Mouse (Mus musculus): Measurements from ENCODE around the gene Tbrg1.

The Tbrg1 gene

GRCm38 (mm10) chr9:37656931-37657481 is at the start of gene Tbrg1:
Tbrg1 (minus strand) TSS chr9:37657312.
- DNase-seq (ENCODE audit: low spot score in 2 of 2), result peak; percentile 81 to 87

- no peak for DNase-seq (ENCODE audit: low spot score in 2 of 2)
Measured at GRCm38 (mm10) chr9:37689970-37690686, 33.0 kb upstream of the Tbrg1 start.

GRCm38 (mm10) chr9:37687941-37688303 is 30.8 kb upstream of the Tbrg1 start:
- DNase-seq (ENCODE audit: low spot score in 2 of 2), result no peak

- DNase-seq (ENCODE audit: low spot score in 2 of 2), result no peak
Measured at GRCm38 (mm10) chr9:37687288-37687940, 30.3 kb upstream of the Tbrg1 start.

GRCm38 (mm10) chr9:37681123-37681522 is 24.0 kb upstream of the Tbrg1 start:
- DNase-seq (ENCODE audit: low spot score in 2 of 2), result no peak

DNA sequence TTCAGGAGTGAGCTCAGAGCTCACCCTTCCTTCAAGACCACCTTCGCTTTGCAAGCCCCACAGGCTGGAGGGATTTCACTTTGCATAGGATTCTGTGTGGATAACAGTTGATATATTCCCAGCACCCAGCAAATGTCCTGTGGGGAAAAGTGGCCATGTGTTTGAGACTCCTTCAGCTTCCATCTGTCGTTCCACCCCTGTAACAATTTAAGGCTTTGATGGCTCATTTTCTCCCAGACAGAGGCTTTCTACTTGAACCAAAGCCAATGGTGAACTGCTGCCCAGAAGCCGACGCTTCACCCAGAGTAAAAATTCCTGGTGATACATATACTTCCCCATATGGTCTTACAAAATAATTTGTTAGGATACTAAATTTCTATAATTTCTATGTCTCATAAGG is 18.2 kb upstream of the Tbrg1 start:
- DNase-seq (ENCODE audit: low spot score in 2 of 2), result no peak

DNA sequence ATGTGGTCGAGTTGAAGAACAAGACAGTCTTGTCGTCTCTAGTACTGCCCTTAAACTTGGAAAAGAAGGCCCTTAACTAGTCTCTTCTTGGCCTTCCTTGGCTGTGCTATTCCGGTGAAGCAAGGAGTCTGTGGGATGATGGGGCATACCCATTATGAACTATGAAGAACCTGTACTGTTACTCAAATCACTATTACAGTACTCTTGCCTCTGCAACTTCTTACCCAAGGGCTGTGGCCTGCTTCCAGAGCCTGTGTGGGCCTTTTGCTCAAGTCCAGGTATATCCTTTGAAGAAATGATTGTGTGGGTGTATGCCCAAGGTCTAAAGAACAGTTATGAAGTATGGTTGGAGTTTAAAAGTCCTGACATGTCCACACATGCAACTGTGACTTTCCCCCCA is 13.1 kb upstream of the Tbrg1 start:
- no peak for DNase-seq (ENCODE audit: low spot score in 2 of 2)

GRCm38 (mm10) chr9:37669678-37670077 is 12.6 kb upstream of the Tbrg1 start:
- DNase-seq (ENCODE audit: low spot score in 2 of 2), result no peak

DNA sequence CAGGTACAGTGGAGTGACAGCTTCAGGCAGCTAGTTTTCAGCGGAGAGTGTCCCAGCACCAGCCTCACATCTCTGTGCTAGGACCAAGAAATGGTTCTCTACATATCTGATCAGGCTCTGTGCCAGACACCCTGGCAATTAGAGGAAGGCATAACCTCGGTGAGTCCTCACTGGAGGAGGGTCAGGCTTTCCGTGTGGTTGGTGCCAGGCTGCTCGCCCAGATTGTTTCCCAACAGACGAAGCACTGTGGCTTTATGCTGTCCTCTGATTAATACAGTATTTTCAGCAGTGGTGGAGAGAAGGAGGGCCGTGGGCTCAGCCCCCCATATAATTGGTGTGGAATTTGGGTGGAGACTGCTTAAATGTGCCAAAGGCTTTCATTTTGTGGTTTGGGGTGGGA is 12.0 kb upstream of the Tbrg1 start, which contains the start of gene Panx3:
TSS of gene Panx3 (minus strand) at position 121 of the 400 bp plus-strand sequence.
- DNase-seq (ENCODE audit: low spot score in 2 of 2), result no peak

GRCm38 (mm10) chr9:37666045-37666444 is 8.9 kb upstream of the Tbrg1 start:
- DNase-seq (ENCODE audit: low spot score in 2 of 2), result no peak

DNA sequence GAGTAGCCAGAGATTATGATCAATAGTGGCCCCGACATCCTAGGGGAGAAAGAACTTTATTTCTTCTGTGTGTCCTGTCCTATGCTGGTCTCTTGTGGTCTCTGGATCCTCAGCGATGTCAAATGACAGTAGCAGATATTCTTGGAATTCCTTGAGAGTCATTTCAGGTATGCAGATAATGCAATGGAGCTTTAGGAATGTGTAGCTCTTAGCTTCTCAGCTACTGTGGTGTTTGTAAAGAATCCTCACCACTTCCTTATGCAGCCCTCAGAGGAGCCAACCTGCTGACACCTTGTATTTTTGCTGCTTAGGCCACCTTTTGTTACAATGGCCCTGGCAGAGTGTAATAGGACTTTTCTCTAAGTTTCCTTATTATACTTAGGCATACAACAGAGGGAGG is 7.5 kb upstream of the Tbrg1 start:
- no peak for DNase-seq (ENCODE audit: low spot score in 2 of 2)

GRCm38 (mm10) chr9:37663210-37663609 is 6.1 kb upstream of the Tbrg1 start:
- no peak for DNase-seq (ENCODE audit: low spot score in 2 of 2)

DNA sequence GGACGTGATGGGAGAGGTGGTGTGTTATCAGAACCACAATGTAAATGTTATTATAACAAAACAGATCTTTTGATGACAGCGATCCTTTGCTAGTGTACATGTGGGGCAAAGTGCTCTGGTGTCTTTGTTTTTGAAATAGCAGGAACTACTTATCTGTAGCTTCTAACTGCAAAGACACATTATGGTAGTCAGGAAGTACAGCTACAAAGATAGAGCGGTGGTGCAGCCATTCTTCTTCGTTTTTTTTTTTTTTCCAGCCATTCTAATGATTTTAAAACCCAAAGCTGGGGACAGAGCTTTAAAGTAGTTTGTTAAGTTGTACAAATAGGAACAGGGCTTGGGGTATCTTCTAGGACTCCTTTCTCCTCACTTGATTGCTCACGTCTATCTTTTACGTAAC is 2.3 kb upstream of the Tbrg1 start:
- DNase-seq (ENCODE audit: low spot score in 2 of 2), result no peak

DNA sequence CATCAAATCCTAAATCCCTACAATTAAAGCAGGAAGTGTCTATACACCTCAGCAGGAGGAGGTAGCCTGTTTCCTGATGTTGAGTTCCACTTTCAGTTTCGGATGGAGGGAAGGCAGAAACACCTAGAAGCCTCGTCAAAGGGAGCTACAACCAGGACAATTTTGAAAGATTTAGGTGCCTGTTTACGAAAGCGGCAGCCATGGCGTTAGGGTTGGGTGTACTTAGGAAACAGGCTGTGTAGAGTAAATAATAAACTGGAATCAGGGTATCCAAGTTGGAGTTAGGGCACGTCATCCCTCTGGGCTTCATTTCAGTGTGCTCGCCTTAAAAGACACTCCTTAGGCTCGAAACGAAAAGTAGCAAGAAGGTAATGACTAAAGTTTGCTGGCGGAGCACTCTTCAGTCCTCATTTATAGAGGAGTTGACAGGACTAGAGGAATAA is 652 bp downstream of the Tbrg1 start:
- DNase-seq (ENCODE audit: low spot score in 2 of 2), result no peak

DNA sequence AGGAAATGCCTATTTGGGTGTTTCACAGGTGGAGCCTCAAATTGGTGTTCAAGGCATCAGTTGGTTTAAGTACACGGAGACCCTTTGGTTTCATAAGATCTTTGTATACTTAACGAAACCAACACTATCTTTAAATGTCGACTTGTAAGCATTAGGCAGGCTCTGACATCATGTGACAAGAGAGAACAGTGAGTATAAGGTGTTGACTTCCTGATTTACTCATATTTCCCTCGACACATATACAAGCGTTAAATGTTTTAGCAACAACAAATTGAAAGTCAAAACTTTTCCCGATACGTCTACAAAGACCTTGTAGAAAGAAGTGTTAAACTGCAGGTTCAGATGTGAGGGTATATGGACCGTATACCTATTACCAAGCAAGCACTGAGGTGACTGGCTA is 1.2 kb downstream of the Tbrg1 start:
- no peak for DNase-seq (ENCODE audit: low spot score in 2 of 2)

- no peak for DNase-seq (ENCODE audit: low spot score in 2 of 2)
Measured at GRCm38 (mm10) chr9:37653836-37654235, 3.3 kb downstream of the Tbrg1 start.

DNA sequence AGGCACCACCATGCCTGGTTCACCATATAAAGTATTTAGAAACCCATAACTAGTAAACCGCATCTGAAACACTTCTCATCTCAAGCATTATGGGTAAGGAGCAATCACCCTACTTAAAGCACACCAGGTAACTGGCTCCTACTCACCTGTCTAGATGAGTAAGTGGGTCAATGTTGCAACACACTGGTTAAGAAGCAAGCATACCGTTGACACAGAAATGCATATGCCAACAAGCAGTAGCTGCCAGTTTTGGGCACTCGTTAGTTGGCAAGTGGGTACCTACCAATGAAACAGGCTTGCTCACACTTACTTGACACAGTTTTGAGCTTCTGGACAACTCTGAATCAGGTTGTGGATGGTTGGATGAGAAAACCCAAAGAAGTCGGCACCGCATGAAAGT is 6.5 kb downstream of the Tbrg1 start:
- DNase-seq (ENCODE audit: low spot score in 2 of 2), result no peak

DNA sequence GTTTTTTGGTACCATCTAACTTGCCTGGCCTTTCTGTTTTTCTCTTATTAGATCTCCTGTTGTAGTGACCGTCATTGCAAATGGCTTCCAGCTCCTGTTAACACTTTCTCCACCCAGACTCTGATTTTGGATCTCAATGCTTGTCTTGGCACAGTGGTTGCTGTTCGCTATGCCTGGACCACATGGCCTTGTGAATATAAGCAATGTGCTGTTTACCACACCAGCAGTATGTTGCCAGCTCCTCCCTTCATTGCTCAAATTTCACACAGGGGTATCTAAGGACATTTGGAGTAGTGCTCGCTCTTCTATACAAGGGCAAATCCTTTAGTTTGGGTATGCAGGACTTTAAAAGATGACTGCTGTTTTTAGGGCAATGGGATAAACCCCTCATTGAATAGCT is 10.9 kb downstream of the Tbrg1 start:
- DNase-seq (ENCODE audit: low spot score in 2 of 2), result no peak

DNA sequence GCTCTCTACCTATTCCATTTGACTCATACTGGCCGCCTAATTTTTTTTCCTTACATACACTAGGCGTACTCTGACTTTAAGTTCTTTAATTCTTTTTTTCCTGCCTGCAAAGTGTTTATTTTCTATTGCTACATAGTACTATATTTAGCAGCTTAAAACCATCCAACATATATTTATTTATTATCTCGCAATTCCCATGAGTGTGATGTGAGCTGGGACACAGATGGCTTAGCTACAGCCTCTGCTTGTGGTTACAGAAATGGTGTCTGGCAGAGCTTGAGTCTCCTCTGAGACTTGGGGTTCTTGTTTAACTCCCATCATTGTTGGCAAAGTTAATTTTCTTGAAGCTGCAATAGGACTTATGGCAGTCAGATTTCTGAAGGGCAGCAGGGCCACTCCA is 18.4 kb downstream of the Tbrg1 start:
- DNase-seq (ENCODE audit: low spot score in 2 of 2), result no peak

DNA sequence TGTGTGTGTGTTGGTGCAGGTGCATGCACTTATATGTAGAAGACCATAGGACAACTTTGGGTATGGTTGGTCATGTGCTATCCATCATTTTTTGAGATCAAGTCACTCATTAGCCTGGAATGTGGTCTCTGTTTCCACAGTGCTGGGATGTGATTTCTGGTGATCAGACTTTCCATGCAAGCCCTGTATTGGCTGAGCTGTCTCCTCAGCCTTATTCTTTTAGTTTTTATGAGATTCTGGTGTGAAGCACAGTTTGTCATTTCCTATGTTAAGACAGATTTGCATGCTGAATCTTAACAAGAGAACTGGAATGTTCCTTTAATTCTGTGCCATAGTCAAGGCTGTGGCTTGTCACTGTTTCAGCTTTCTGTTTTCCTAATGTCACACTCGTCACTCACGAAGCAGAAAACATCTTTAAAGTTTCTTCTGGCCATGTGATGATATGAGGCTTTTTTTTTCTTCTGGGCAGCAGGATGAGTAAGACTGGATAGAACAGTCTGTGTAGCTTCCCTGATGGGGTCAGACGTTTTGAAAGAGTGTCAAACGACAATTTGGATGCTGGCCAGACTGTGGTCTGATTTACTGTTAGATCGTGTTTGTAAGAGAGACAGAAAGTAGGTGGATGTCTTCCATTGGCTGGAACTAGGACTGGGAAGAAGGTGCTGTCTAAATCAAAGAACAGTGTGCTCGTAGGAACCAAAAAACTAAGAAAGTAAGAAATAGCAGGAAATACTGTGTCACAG is 20.1 kb downstream of the Tbrg1 start:
- DNase-seq (ENCODE audit: low spot score in 2 of 2), result no peak

DNA sequence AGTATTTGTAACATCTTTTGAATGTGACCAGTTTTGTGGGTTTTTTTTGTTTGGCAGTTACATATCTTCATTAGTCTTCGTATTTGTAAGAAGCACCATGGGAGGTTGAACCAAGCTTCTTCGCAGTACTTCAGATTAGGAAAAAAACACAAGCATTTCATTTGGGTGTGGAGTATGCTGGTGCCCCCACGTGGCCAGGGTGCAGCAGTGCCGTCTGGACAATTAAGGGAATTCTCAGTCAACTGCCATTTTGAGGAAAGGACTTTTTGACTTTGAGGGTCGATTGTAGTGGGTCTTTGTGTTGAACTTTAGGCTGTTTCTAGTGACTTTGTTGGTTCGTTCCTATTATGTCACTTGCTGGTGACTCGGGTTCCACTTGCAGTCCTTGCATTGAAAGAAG is 20.8 kb downstream of the Tbrg1 start:
- DNase-seq (ENCODE audit: low spot score in 2 of 2), result no peak

- DNase-seq (ENCODE audit: low spot score in 2 of 2), result no peak
Measured at GRCm38 (mm10) chr9:37634269-37634668, 22.8 kb downstream of the Tbrg1 start.

- DNase-seq (ENCODE audit: low spot score in 2 of 2), result no peak
Measured at GRCm38 (mm10) chr9:37632305-37632704, 24.8 kb downstream of the Tbrg1 start.
